Mouse (Mus musculus): ENCODE data around the gene Zkscan2. TPM values are rescaled to one million over a fixed set of nuclear protein-coding genes. Genes with fewer than 3 reads are reported as not detected.
A peak's percentile ranks its signal among the peaks of the same experiment; 100 is the strongest.

The Zkscan2 gene
- 0.12 TPM in 1 of 2 replicates, not detected in the other for total RNA-seq (2017)

- ATAC-seq (ENCODE audit: extremely low read depth, insufficient number of reproducible peaks, low FRiP score, poor library complexity, severe bottlenecking): no peak
Measured at GRCm38 (mm10) chr7:123500239-123501219, at the start of gene Zkscan2. Zkscan2 (minus strand) TSS chr7:123500449.

DNA sequence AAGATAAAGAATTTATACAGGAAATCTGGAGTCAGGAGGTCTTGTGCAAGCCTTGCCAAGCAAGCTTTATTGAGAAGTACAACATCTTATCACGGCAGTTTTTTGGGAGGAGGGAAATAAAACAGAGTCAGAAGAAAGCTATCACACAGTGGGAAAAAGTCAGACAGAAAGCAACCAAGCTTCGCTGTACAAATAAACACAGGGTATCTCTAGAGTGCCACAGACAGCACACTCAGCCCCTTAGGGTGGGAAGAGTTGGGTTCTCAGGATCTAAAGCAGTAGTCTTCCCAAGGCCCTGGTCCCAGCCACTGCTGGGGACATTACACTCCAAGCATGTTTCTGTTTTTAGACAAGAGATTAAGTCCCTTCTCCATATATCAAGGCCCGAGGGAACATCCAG lies 28.9 kb upstream of the Zkscan2 start:
- no peak for ATAC-seq (ENCODE audit: extremely low read depth, insufficient number of reproducible peaks, low FRiP score, poor library complexity, severe bottlenecking)

- ATAC-seq (ENCODE audit: extremely low read depth, insufficient number of reproducible peaks, low FRiP score, poor library complexity, severe bottlenecking): no peak
Measured at GRCm38 (mm10) chr7:123525761-123526160, 25.5 kb upstream of the Zkscan2 start.

GRCm38 (mm10) chr7:123524218-123524861 lies 24.1 kb upstream of the Zkscan2 start:
- no peak for ATAC-seq (ENCODE audit: extremely low read depth, insufficient number of reproducible peaks, low FRiP score, poor library complexity, severe bottlenecking)

DNA sequence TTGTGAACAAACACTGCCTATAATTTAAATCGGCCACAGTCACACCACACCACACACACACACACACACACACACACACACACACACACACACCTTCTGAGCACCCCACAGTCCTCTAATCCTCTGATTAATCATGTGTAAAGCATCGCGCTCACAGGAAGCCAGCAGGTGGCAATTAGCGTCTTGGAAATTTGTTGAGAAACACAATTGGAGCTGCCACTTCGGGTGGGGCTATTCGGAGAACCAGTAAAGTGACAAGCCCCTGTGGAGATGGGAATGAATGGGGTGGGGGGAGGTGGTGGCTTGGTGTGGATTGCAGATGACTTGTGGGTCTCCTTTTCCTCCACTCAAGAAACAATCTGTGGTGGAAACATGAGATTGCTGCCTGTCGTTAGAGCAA lies 7.7 kb upstream of the Zkscan2 start:
- no peak for ATAC-seq (ENCODE audit: extremely low read depth, insufficient number of reproducible peaks, low FRiP score, poor library complexity, severe bottlenecking)

DNA sequence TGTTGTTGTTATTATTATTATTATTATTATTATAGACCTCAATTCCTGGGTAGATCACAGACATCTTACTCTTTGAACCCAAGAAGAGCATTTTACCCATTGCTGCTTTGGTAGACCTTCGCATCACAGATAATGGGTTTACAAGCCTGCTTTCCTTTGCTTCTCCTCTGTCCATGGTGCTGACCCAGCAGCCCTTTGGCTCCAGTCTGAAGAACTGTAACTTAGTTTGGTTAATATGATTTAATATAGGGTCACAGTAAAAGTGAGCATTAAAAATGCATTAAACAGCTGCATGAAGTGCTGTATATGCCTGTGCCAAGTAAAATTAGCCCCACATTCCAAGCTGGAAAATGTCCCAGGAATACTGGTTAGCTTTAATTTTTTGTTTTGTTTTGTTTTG lies 3.1 kb upstream of the Zkscan2 start:
- no peak for ATAC-seq (ENCODE audit: extremely low read depth, insufficient number of reproducible peaks, low FRiP score, poor library complexity, severe bottlenecking)

DNA sequence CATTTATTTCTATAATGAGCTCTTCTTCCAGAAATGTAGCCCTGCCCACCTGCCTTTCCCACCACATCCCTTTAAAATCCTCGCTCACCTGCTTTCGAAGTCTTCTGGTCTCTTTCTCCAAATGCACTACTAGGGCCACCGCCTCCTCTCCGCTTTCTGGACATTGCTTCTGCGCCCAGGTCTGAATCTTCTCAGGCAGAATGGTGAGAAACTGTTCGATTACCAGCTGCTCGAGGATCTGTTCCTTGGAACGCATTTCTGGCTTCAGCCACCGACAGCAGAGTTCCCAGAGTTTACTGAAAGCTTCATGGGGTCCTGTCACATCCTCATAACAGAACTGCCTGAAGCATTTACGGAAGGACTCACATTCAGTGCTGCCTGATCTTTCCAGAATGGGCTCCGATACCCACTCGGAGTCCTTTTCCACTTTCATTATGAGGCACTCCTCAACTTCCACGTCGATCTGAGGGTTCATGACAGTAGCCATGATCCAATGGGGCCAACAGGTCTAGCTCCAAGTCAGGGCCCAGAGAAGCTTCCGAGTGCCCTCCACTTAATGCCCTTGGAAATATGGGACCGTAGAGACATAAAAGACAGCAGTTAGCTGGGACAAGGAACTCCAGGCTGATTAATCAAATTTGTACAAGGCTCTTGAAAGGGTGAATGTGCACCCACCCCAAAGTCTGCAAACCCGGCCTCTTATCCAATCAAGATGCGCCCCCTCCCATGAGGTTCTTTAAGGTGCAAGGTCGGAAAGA lies 589 bp downstream of the Zkscan2 start:
- ATAC-seq (ENCODE audit: extremely low read depth, insufficient number of reproducible peaks, low FRiP score, poor library complexity, severe bottlenecking): no peak

- ATAC-seq (ENCODE audit: extremely low read depth, insufficient number of reproducible peaks, low FRiP score, poor library complexity, severe bottlenecking): no peak
Measured at GRCm38 (mm10) chr7:123487703-123488102, 12.5 kb downstream of the Zkscan2 start.

DNA sequence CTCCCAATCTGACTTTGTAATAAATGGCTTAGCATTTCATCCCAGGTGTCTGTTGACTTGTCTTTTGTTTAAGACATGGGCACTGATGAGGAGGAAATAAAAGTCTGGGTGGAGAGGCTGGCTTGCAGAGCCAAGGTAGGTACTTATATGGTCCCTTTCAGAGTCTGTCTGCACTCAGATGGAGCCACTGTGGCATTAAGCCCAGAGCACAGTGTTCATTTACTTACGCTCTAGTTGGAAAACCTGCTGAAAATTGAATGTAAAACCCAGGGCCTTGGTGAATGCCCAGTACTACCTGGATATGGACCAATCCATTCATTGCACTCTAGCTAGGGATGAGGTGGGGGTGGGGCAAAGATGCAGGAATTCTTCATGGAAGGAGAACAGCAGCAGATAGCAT lies 32.3 kb downstream of the Zkscan2 start:
- no peak for ATAC-seq (ENCODE audit: extremely low read depth, insufficient number of reproducible peaks, low FRiP score, poor library complexity, severe bottlenecking)

- peak; percentile 70 for ATAC-seq (ENCODE audit: extremely low read depth, insufficient number of reproducible peaks, low FRiP score, poor library complexity, severe bottlenecking)
Measured at GRCm38 (mm10) chr7:123465692-123466387, 34.4 kb downstream of the Zkscan2 start.

GRCm38 (mm10) chr7:123463569-123463968 lies 36.7 kb downstream of the Zkscan2 start:
- ATAC-seq (ENCODE audit: extremely low read depth, insufficient number of reproducible peaks, low FRiP score, poor library complexity, severe bottlenecking): no peak

DNA sequence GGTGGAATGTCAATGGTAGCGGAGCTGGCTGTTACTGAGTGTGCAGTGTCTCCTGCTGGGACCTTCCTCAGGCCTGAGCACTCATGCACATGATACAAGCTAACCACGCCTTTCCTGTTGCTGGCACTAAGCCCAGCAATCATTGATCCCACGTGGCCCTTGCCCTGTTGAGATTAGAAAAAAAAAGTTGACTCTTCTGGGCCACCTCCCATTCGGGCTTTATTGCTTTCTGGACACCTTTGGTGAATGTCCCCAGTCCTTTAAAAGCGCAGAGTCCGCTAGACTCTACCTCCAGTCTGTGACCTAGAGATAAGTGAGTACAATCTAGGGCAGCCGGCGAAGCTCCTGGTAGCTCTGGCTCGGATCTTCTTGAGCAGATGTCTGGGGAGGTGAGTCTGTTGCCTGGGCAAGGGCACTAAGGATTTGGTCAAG lies 38.2 kb downstream of the Zkscan2 start, which contains the start of gene Aqp8:
Aqp8 (plus strand) TSS at position 222 of the 432 bp plus-strand sequence.
- ATAC-seq (ENCODE audit: extremely low read depth, insufficient number of reproducible peaks, low FRiP score, poor library complexity, severe bottlenecking): no peak

DNA sequence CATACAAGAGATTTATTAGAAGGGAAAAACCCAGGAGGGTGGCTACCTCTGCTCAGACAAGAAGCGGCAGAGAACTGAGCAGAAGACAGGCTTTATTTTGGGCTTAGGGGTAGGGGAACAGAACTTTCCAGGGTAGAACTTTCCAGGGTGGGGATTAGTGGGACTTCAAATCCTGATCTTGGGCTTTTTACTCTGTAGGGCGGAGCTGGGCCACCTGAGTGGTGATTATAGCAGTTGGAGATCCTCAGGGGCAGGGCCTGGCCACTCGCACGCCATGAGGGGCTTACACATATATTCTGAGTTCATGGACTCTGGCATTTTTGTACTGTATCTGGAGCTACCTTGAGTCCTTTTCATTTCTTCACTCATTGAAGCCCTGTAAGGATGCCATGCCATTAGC lies 38.9 kb downstream of the Zkscan2 start:
- ATAC-seq (ENCODE audit: extremely low read depth, insufficient number of reproducible peaks, low FRiP score, poor library complexity, severe bottlenecking): no peak

- no peak for ATAC-seq (ENCODE audit: extremely low read depth, insufficient number of reproducible peaks, low FRiP score, poor library complexity, severe bottlenecking)
Measured at GRCm38 (mm10) chr7:123459247-123459646, 41.0 kb downstream of the Zkscan2 start.

- ATAC-seq (ENCODE audit: extremely low read depth, insufficient number of reproducible peaks, low FRiP score, poor library complexity, severe bottlenecking): no peak
Measured at GRCm38 (mm10) chr7:123458309-123458708, 41.9 kb downstream of the Zkscan2 start.

GRCm38 (mm10) chr7:123455088-123455487 lies 45.2 kb downstream of the Zkscan2 start:
- ATAC-seq (ENCODE audit: extremely low read depth, insufficient number of reproducible peaks, low FRiP score, poor library complexity, severe bottlenecking): 0 out of 2 replicates have a peak, but pooled peaks have one; percentile 26

- ATAC-seq (ENCODE audit: extremely low read depth, insufficient number of reproducible peaks, low FRiP score, poor library complexity, severe bottlenecking): no peak
Measured at GRCm38 (mm10) chr7:123453066-123453465, 47.2 kb downstream of the Zkscan2 start.

- no peak for ATAC-seq (ENCODE audit: extremely low read depth, insufficient number of reproducible peaks, low FRiP score, poor library complexity, severe bottlenecking)
Measured at GRCm38 (mm10) chr7:123452551-123452950, 47.7 kb downstream of the Zkscan2 start.

DNA sequence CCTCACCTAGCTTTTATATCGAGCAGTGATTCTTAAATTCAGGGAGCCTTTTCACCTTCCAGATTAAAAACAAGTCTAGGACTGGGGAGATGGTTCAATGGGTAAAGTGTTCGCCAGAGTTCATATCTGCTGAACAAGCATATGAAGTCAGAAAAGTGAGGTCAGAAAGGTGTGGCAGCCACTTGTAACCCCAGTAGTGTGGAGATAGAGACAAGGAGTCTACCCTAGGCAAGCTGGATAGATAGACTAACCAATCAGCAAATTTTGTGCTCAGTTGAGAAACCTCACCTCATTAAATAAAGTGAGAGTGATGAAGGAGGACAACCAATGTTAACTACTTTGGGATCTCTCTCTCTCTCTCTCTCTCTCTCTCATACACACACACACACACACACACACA lies 49.7 kb downstream of the Zkscan2 start:
- no peak for ATAC-seq (ENCODE audit: extremely low read depth, insufficient number of reproducible peaks, low FRiP score, poor library complexity, severe bottlenecking)
